Mouse (Mus musculus) lung, postnatal 0 days (tissue): Measurements from ENCODE around the gene Abhd8. TPM values are rescaled to one million over a fixed set of nuclear protein-coding genes. Genes with fewer than 3 reads are reported as not detected.

Source experiments
- ATAC-seq: fragments of 200-750 bp; cut with Nextera tagmentation; 2 replicates; pipeline ENCODE4 v1.8.0; 2017; ENCODE audit warnings: moderate library complexity
- DNase-seq: peaks from one replicate; pipeline ENCODE4 v3.0.0-alpha.2; 2016; ENCODE audit warnings: low spot score
- H3K27ac ChIP-seq: fragments of 300-500 bp; sonication (generic); 2 replicates; pipeline ENCODE4 v1.5.1; 2014; ENCODE audit warnings: antibody characterized with exemption, mild to moderate bottlenecking, low read length, mixed read lengths
- H3K27me3 ChIP-seq: fragments of 300-500 bp; sonication (generic); replicated peaks from 2 replicates; pipeline ENCODE4 v1.6.1; 2014; ENCODE audit warnings: low read length, mixed read lengths; ENCODE audit not compliant: insufficient read depth
- H3K36me3 ChIP-seq: fragments of 300-500 bp; sonication (generic); 2 replicates; pipeline ENCODE4 v1.6.1; 2014; ENCODE audit warnings: low read length, mixed read lengths; ENCODE audit not compliant: insufficient read depth
- H3K4me1 ChIP-seq: fragments of 300-500 bp; sonication (generic); 2 replicates; pipeline ENCODE4 v1.6.1; 2014; ENCODE audit warnings: antibody characterized with exemption, low read depth, low read length, mixed read lengths; ENCODE audit not compliant: insufficient read depth
- H3K4me2 ChIP-seq: fragments of 300-500 bp; sonication (generic); replicated peaks from 2 replicates; pipeline ENCODE4 v1.6.1; 2014; ENCODE audit warnings: low read depth, mild to moderate bottlenecking, low read length, moderate library complexity, mixed read lengths
- H3K4me3 ChIP-seq: fragments of 300-500 bp; sonication (generic); 2 replicates; pipeline ENCODE4 v1.5.1; 2014; ENCODE audit warnings: low read depth, low read length
- H3K9ac ChIP-seq: fragments of 300-500 bp; sonication (generic); replicated peaks from 2 replicates; pipeline ENCODE4 v1.6.1; 2014; ENCODE audit warnings: low read depth, mild to moderate bottlenecking
- H3K9me3 ChIP-seq: fragments of 300-500 bp; sonication (generic); 2 replicates; pipeline ENCODE4 v1.6.1; 2016; ENCODE audit warnings: low read length, mixed read lengths
- CTCF ChIP-seq: IDR thresholded peaks from 2 replicates; pipeline ENCODE4 v1.5.1; 2016; ENCODE audit warnings: antibody characterized with exemption, mild to moderate bottlenecking
- EP300 ChIP-seq: IDR thresholded peaks from 2 replicates; pipeline ENCODE4 v1.6.1; 2016; ENCODE audit warnings: antibody characterized with exemption, mild to moderate bottlenecking, control low read depth
- WGBS: fragments of 180-500 bp; shearing (Covaris S2); extraction: QIAGEN DNeasy Blood & Tissue Kit; methylation state at CpG from one replicate; pipeline ENCODE4 v1.1.7; 2014; 5-methylcytosine and 5-hydroxymethylcytosine counted together
- polyA plus RNA-seq: library from polyadenylated mRNA; unstranded; fragments of >200 nt; fragmentation: Nextera tagmentation; extraction: Ambion mirVana; gene quantifications from 2 replicates; pipeline ENCODE4 v1.2.1, GENCODE M21; 2015

The Abhd8 gene
- polyA plus RNA-seq, 1 experiment from 2014 or later, result 23.8 TPM

- DNase-seq (no peak), ATAC-seq (no peak)
- no peaks in the 10 kb centered on the region for H3K9me3 ChIP-seq
- no peak overlapping the region for H3K27ac ChIP-seq
- H3K36me3 ChIP-seq, result 0 out of 2 replicates have a peak, but pooled peaks cover 8% of the 10 kb centered on the region
- H3K27me3 ChIP-seq, result no peaks in the 10 kb centered on the region
- 79% methylated on average over 3 of the region's 3 CpGs for WGBS
- TF ChIP-seq CTCF (no peak), EP300 (no peak)
- 0 out of 2 replicates have a peak overlapping the region, but pooled peaks have one; percentile 56 for H3K4me3 ChIP-seq
- H3K4me2 ChIP-seq, result peak overlapping the region; percentile 86
- peak overlapping the region; percentile 32 for H3K9ac ChIP-seq
- peaks cover 3% of the 10 kb centered on the region; the same call in 1 of the 2 replicates for H3K4me1 ChIP-seq
Observed at GRCm38 (mm10) chr8:71470146-71470912, 6.9 kb upstream of the Abhd8 start.

DNA sequence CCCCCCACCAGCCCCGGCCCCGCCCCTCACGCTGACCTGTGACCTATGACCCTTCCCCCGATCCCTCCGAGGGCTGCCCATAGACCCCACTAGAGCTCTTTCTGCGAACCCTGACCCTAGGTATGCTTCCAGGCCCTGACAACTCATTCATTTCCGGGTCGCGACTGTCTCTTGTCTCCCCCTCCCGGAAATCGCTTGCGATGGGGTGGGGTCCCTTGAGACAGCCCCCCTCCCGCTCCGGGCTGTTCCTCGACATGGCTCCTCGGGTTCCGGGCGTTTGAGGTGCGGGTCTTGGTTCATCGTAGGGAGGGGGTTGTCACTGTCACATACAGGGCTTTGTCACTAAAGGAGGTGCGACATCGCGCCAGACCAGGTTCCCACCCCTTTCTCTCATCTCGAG lies 6.0 kb upstream of the Abhd8 start:
- peak overlapping the region; percentile 32 for H3K9ac ChIP-seq
- 0 out of 2 replicates have a peak, but pooled peaks cover 8% of the 10 kb centered on the region for H3K36me3 ChIP-seq
- WGBS, result under 1% methylated on average over 23 of the region's 24 CpGs
- H3K4me2 ChIP-seq, result peak overlapping the region; percentile 86
- ATAC-seq (peak; percentile 5; the same call in 1 of the 2 replicates), DNase-seq (peak; percentile 70)
- TF ChIP-seq CTCF (no peak), EP300 (no peak)
- peaks cover 6% of the 10 kb centered on the region; the same call in 1 of the 2 replicates for H3K4me1 ChIP-seq
- peak overlapping the region; percentile 56 for H3K4me3 ChIP-seq
- H3K27me3 ChIP-seq, result no peaks in the 10 kb centered on the region
- peak overlapping the region; percentile 63 for H3K27ac ChIP-seq
- H3K9me3 ChIP-seq, result no peaks in the 10 kb centered on the region

- ATAC-seq, result peak; percentile 88
- H3K27ac ChIP-seq, result peak within 1 kb of the TSS; percentile 63
- under 1% methylated on average over 44 of the region's 52 CpGs for WGBS
Observed at GRCm38 (mm10) chr8:71468916-71469315, 5.5 kb upstream of the Abhd8 start, which contains the start of gene Dda1. Gene Dda1 (plus strand): TSS chr8:71469199.

DNA sequence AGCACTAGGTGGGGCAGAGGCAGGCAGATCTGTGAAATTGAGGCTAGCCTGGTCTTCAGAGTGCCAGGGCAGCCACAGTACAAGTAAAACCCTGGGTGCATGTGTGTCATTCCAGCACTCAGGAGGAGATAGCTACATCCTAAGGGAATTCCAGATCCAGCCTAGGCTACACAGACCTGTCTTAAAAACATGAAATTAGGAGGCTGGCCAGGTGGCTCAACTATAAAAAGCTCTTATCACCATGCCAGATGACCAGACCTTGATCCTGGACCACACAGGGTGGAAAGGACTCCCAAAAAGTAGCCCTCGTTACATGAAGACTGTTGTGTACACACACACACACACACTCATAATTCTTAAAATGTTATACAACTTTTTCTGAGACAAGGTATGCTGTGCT lies 4.5 kb upstream of the Abhd8 start:
- TF ChIP-seq CTCF (no peak), EP300 (no peak)
- H3K36me3 ChIP-seq, result no peaks in the 10 kb centered on the region
- ATAC-seq, result no peak
- no peak for DNase-seq
- no peak overlapping the region for H3K9ac ChIP-seq
- no peak overlapping the region for H3K4me3 ChIP-seq
- peaks cover 18% of the 10 kb centered on the region; the same call in 1 of the 2 replicates for H3K4me1 ChIP-seq
- no peaks in the 10 kb centered on the region for H3K9me3 ChIP-seq
- no peak overlapping the region for H3K27ac ChIP-seq
- H3K4me2 ChIP-seq, result no peak overlapping the region
- 84% methylated on average over 1 of the region's 1 CpGs for WGBS
- no peaks in the 10 kb centered on the region for H3K27me3 ChIP-seq

More at GRCm38 (mm10) chr8:71468916-71469315, 5.5 kb upstream of the Abhd8 start, which contains the start of gene Dda1:
- Histone ChIP-seq H3K4me2 (peak within 1 kb of the TSS; percentile 86), H3K27me3 (no peaks in the 10 kb centered on the region), H3K4me3 (peak within 1 kb of the TSS; percentile 56), H3K4me1 (peaks cover 9% of the 10 kb centered on the region; the same call in 1 of the 2 replicates), H3K36me3 (0 out of 2 replicates have a peak, but pooled peaks cover 8% of the 10 kb centered on the region), H3K9me3 (no peaks in the 10 kb centered on the region), H3K9ac (peak within 1 kb of the TSS; percentile 32)
- no peak for TF ChIP-seq EP300
- peak; percentile 100 for DNase-seq

DNA sequence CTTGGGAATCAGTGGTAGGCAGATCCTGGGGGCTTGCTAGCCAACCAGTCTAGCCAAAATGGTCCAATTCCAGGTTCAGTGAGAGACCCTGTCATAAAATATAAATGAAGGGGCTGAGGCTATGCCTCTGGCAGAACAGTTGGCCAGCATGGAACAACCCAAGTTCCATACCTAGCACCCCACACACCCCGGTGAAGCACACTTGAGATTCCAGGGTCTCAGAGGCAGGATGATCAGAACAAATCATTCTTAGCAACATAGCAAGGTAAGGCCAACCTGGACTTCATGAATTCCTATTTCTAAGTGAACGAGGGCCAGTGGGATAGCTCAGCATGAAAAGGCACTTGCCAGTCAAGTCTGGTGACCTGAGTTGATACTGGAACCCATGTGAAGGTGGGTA lies 3.7 kb upstream of the Abhd8 start:
- no peak for TF ChIP-seq EP300
- no peak for TF ChIP-seq CTCF
- no peak for DNase-seq
- Histone ChIP-seq H3K36me3 (no peaks in the 10 kb centered on the region), H3K27me3 (no peaks in the 10 kb centered on the region), H3K9me3 (no peaks in the 10 kb centered on the region), H3K27ac (no peak overlapping the region), H3K4me2 (no peak overlapping the region), H3K4me1 (peaks cover 22% of the 10 kb centered on the region; the same call in 1 of the 2 replicates), H3K9ac (no peak overlapping the region), H3K4me3 (no peak overlapping the region)
- no peak for ATAC-seq
- WGBS, result 88% methylated on average over 2 of the region's 2 CpGs

- no peak for ATAC-seq
- no peak for DNase-seq
- TF ChIP-seq CTCF (no peak), EP300 (no peak)
Observed at GRCm38 (mm10) chr8:71466198-71466597, 2.7 kb upstream of the Abhd8 start.

More at GRCm38 (mm10) chr8:71466198-71466597, 2.7 kb upstream of the Abhd8 start:
- H3K4me3 ChIP-seq, result no peak overlapping the region
- no peaks in the 10 kb centered on the region for H3K9me3 ChIP-seq
- H3K27ac ChIP-seq, result no peak overlapping the region
- no peaks in the 10 kb centered on the region for H3K36me3 ChIP-seq
- H3K4me2 ChIP-seq, result no peak overlapping the region
- no peak overlapping the region for H3K9ac ChIP-seq
- 95% methylated on average over 5 of the region's 5 CpGs for WGBS
- H3K4me1 ChIP-seq, result peaks cover 22% of the 10 kb centered on the region; the same call in 1 of the 2 replicates
- H3K27me3 ChIP-seq, result no peaks in the 10 kb centered on the region
